Mouse (Mus musculus) adrenal gland, adult (tissue): ENCODE data around the gene Tgif2lx2.
"Not testable (repeated sequence)": the region's sequence is repeated elsewhere in the genome, so short reads cannot be mapped to it uniquely, and the experiment has no call there.

ENCODE experiments used
- DNase-seq, 2 experiments: peaks; one replicate each; pipeline ENCODE4 v3.0.0; 2022 to 2023; ENCODE audit warnings: low spot score in 1 of 2; ENCODE audit not compliant: inconsistent age in 2 of 2

The Tgif2lx2 gene

GRCm38 (mm10) chrX:118426927-118427326 is at the start of gene Tgif2lx2:
Gene Tgif2lx2, plus strand, starts transcription at chrX:118427227.
- DNase-seq, result not testable (repeated sequence)
